Mouse (Mus musculus) limb, embryonic 12.5 days (tissue): ENCODE data around the gene Fxyd3. TPM values are rescaled to one million over a fixed set of nuclear protein-coding genes. Genes with fewer than 3 reads are reported as not detected.

Source experiments
- ATAC-seq: fragments of 200-750 bp; cut with Nextera tagmentation; 2 replicates; pipeline ENCODE4 v1.8.0; 2017; ENCODE audit warnings: low read depth, moderate TSS enrichment; ENCODE audit not compliant: insufficient number of reproducible peaks, insufficient read depth, low FRiP score, low TSS enrichment
- H3K27ac ChIP-seq: fragments of 300-500 bp; sonication (generic); 2 replicates; pipeline ENCODE4 v1.5.1; 2016; ENCODE audit warnings: mild to moderate bottlenecking, moderate library complexity
- H3K27me3 ChIP-seq: fragments of 300-500 bp; sonication (generic); 2 replicates; pipeline ENCODE4 v1.6.1; 2016; ENCODE audit warnings: mild to moderate bottlenecking, moderate library complexity
- H3K36me3 ChIP-seq: fragments of 300-500 bp; sonication (generic); 2 replicates; pipeline ENCODE4 v1.6.1; 2016; ENCODE audit warnings: mild to moderate bottlenecking, moderate library complexity
- H3K4me1 ChIP-seq: fragments of 300-500 bp; sonication (generic); replicated peaks from 2 replicates; pipeline ENCODE4 v1.6.1; 2016
- H3K4me2 ChIP-seq: fragments of 300-500 bp; sonication (generic); 2 replicates; pipeline ENCODE4 v1.6.1; 2016; ENCODE audit warnings: mild to moderate bottlenecking, moderate library complexity
- H3K4me3 ChIP-seq: fragments of 300-500 bp; sonication (generic); replicated peaks from 2 replicates; pipeline ENCODE4 v1.5.1; 2016; ENCODE audit warnings: mild to moderate bottlenecking
- H3K9ac ChIP-seq: fragments of 300-500 bp; sonication (generic); replicated peaks from 2 replicates; pipeline ENCODE4 v1.6.1; 2016; ENCODE audit warnings: mild to moderate bottlenecking, moderate library complexity
- H3K9me3 ChIP-seq: fragments of 300-500 bp; sonication (generic); 2 replicates; pipeline ENCODE4 v1.6.1; 2016; ENCODE audit warnings: mild to moderate bottlenecking, moderate library complexity
- WGBS: fragments of 180-500 bp; shearing (Covaris S2); methylation state at CpG from one replicate; pipeline ENCODE4 v1.1.7; 2016; 5-methylcytosine and 5-hydroxymethylcytosine counted together
- microRNA-seq: library from miRNA; unstranded; fragments of <30 nt; microRNA quantifications from one replicate; pipeline ENCODE4, GENCODE M21; 2017
- polyA plus RNA-seq: library from polyadenylated mRNA; unstranded; fragments of >200 nt; fragmentation: Nextera tagmentation; extraction: Ambion mirVana; gene quantifications from 2 replicates; pipeline ENCODE4 v1.2.1, GENCODE M21; 2016

The Fxyd3 gene
- polyA plus RNA-seq, 1 experiment from 2014 or later = 18.3 TPM

DNA sequence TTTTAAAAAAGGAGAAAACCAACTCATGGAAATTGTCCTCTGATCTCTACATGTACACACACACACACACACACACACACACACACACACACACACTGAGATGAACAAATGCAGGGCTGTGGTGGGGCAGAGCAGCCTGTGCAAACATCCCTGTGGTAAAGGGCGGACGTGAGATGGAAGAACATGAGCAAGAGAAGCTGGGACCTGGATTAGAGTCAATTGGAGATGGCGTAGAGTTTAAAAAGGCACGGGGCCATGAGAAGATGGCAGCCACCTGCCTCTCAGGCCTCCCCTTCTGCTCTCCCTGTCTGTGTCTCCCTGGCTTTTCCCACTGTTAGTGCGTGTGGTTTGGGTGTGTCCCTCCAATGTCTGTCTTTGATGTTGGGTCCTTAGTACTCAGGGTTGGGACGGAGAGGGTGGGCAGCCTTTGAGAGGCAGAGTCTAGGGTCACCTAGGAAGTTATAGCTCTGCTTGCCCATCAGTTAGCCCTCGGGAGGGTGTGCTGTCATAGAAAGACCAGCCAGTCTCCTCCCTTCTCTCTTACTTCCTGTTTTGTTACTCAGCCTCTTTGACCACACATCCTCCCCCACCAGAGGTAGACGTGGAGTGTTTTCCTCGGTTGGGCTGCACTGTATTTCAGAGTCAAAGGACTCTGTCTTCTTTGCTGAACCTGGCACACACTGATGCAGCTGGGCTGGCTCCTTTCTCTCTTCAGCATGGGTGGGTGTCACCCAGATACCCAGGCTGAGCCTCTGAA lies 42.9 kb downstream of the Fxyd3 start:
- no peaks in the 10 kb centered on the region for H3K27me3 ChIP-seq
- no peaks in the 10 kb centered on the region for H3K36me3 ChIP-seq
- ATAC-seq = no peak
- no peak overlapping the region for H3K4me3 ChIP-seq
- H3K9me3 ChIP-seq = no peaks in the 10 kb centered on the region
- no peaks in the 10 kb centered on the region for H3K4me1 ChIP-seq
- no peak overlapping the region for H3K4me2 ChIP-seq
- WGBS = 65% methylated on average over 9 of the region's 9 CpGs
- H3K9ac ChIP-seq = no peak overlapping the region
- H3K27ac ChIP-seq = no peak overlapping the region

DNA sequence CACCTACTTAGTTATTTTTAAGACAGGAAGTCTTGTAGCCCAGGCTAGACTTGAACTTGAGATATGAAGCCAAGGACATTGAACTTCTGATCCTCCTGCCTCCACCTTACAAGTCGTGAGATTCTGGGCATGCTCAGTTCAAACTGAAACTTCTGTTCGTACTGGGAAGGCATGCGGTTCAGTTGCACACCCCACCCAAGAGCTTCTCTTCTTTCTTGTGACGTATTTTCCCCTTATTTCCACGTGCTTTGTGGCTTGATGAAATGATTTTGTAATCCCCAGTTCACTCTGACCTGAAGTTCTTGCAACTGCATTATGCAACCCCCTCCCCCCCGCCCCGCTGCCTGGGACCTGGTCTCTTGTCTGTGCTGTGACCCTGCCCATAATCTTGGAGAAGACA lies 44.8 kb downstream of the Fxyd3 start:
- Histone ChIP-seq H3K4me3 (no peak overlapping the region), H3K9ac (no peak overlapping the region), H3K27me3 (no peaks in the 10 kb centered on the region), H3K9me3 (no peaks in the 10 kb centered on the region), H3K4me1 (no peaks in the 10 kb centered on the region), H3K27ac (no peak overlapping the region), H3K4me2 (no peak overlapping the region), H3K36me3 (no peaks in the 10 kb centered on the region)
- no peak for ATAC-seq
- 82% methylated on average over 7 of the region's 7 CpGs for WGBS

DNA sequence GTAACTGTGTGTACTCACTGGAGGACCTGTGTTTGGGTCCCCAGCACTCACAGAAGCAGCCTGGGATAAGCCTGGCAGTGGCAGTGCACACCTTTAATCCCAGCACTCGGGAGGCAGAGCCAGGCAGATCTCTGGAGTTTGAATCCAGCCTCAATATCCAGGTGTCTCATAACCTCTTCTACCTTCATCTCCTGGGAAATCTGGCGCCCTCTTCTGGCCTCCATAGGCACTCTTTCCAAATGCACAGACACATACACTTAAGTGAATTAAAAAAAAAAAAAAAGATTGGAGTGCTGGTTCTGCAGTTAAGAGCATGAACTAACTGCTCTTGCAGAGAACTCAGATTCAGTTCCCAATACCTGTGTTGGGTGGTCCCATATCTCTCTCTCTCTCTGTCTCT lies 45.8 kb downstream of the Fxyd3 start:
- Histone ChIP-seq H3K27ac (no peak overlapping the region), H3K4me1 (no peaks in the 10 kb centered on the region)

DNA sequence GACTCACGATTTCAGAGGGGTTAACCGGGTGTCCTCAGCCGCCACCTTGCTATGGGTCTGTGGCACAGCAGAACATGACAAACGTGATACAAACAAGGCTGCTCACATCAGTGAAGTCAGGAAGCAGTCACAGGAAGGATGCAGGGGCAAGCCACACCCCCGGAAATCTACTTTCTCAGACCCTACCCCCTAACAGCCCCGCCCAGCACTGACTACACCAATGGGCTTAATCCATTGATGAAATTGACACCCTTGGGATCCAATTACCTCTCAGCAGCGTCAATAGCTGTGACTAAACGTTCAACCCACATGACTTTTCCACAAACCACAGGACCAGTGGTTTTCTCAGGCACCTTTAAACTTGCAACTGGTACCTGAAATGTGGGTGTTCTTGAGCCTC lies 47.9 kb downstream of the Fxyd3 start:
- no peak for ATAC-seq
- Histone ChIP-seq H3K27me3 (no peaks in the 10 kb centered on the region), H3K9me3 (no peaks in the 10 kb centered on the region), H3K4me2 (no peak overlapping the region), H3K27ac (no peak overlapping the region), H3K4me1 (no peaks in the 10 kb centered on the region), H3K9ac (no peak overlapping the region), H3K36me3 (no peaks in the 10 kb centered on the region), H3K4me3 (no peak overlapping the region)
- WGBS = 71% methylated on average over 8 of the region's 8 CpGs

More for the DNA sequence above, 45.8 kb downstream of the Fxyd3 start:
- H3K27me3 ChIP-seq = no peaks in the 10 kb centered on the region
- 81% methylated on average over 2 of the region's 2 CpGs for WGBS
- no peak overlapping the region for H3K4me2 ChIP-seq
- H3K9ac ChIP-seq = no peak overlapping the region
- no peaks in the 10 kb centered on the region for H3K9me3 ChIP-seq
- H3K4me3 ChIP-seq = no peak overlapping the region
- no peak for ATAC-seq
- no peaks in the 10 kb centered on the region for H3K36me3 ChIP-seq

Small RNA genes within 50 kb of the gene (microRNA-seq; reads per million reads assigned to microRNA genes)
- gene Mir7050 = not detected

Other genes starting within 250 kb of the Fxyd3 start
- not detected in 2 replicates for gene Ffar3, start 220.5 kb downstream of the Fxyd3 start, polyA plus RNA-seq
- not detected in 2 replicates for gene Ffar1, start 215.1 kb downstream of the Fxyd3 start, polyA plus RNA-seq
- gene Cd22, start 196.4 kb downstream of the Fxyd3 start, polyA plus RNA-seq = 0.05 and 0.26 TPM in 2 replicates
- gene Mag, start 161.8 kb downstream of the Fxyd3 start, polyA plus RNA-seq = 0.29 TPM in 1 of 2 replicates, not detected in the other
- gene Hamp2, start 152.0 kb downstream of the Fxyd3 start, polyA plus RNA-seq = not detected in 2 replicates
- gene Hamp, start 132.7 kb downstream of the Fxyd3 start, polyA plus RNA-seq = not detected in 2 replicates
- 31.9 and 37.6 TPM in 2 replicates for gene Usf2, start 119.9 kb downstream of the Fxyd3 start, polyA plus RNA-seq
- 32.6 and 33.2 TPM in 2 replicates for gene Lsr, start 103.2 kb downstream of the Fxyd3 start, polyA plus RNA-seq
- gene Fam187b, start 102.9 kb downstream of the Fxyd3 start, polyA plus RNA-seq = 1.00 and 1.1 TPM in 2 replicates
- 9.9 and 10.3 TPM in 2 replicates for gene Fxyd5, start 34.2 kb downstream of the Fxyd3 start, polyA plus RNA-seq
- gene Fxyd7, start 25.2 kb downstream of the Fxyd3 start, polyA plus RNA-seq = 9.7 and 10.6 TPM in 2 replicates
- gene Fxyd1, start 19.5 kb downstream of the Fxyd3 start, polyA plus RNA-seq = 23.6 and 28.2 TPM in 2 replicates
- gene Lgi4, start 17.4 kb downstream of the Fxyd3 start, polyA plus RNA-seq = 0.61 and 0.87 TPM in 2 replicates
- gene Hpn, start 38.6 kb upstream of the Fxyd3 start, polyA plus RNA-seq = 2.4 and 3.6 TPM in 2 replicates
- gene Scn1b, start 50.3 kb upstream of the Fxyd3 start, polyA plus RNA-seq = 1.4 and 2.0 TPM in 2 replicates
- gene Gramd1a, start 79.2 kb upstream of the Fxyd3 start, polyA plus RNA-seq = 95.1 and 104 TPM in 2 replicates
- gene Scgb2b2, start 213.8 kb upstream of the Fxyd3 start, polyA plus RNA-seq = not detected in 2 replicates
- not detected in 2 replicates for gene Scgb1b2, start 215.1 kb upstream of the Fxyd3 start, polyA plus RNA-seq